Mouse (Mus musculus): ENCODE results near the gene Gfap. TPM values are rescaled to one million over a fixed set of nuclear protein-coding genes. Genes with fewer than 3 reads are reported as not detected.

The Gfap gene
- polyA plus RNA-seq, 1 experiment from 2014 or later, result 0.25 TPM

DNA sequence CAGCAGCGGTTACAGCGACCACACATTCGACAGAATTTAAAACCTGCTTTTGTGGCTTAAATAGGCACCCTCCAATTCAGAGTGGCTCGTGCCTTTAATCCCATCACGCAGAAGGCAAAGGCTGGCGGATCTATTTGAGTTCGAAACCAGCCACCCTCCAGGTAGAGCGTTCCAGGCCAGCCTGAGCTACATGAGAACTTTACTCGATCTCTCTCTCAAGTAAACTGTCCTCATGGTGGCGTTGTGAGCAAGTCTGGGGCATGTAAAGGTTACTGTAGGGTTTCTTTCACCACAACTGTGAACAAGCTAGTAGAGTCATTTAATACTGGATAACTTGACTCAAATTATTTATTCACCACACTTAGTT, 24.6 kb upstream of the Gfap start:
- peak overlapping the region; percentile 37 for H3K9ac ChIP-seq
- 1% methylated on average over 10 of the region's 10 CpGs for WGBS
- no peaks in the 10 kb centered on the region for H3K36me3 ChIP-seq (replicated peaks)
- H3K9me3 ChIP-seq, result no peaks in the 10 kb centered on the region
- no peaks in the 10 kb centered on the region; the same call in 1 of the 2 replicates for H3K27me3 ChIP-seq (replicated peaks)
- H3K27ac ChIP-seq, result peak overlapping the region; percentile 66
- peaks cover 18% of the 10 kb centered on the region for H3K4me1 ChIP-seq
- ATAC-seq (replicated peaks), result peak; percentile 14; the same call in 1 of the 2 replicates
- H3K4me2 ChIP-seq, result peak overlapping the region; percentile 78
- peak overlapping the region; percentile 49 for H3K4me3 ChIP-seq

- Histone ChIP-seq H3K9me3 (no peaks in the 10 kb centered on the region), H3K4me3 (peak within 1 kb of the TSS; percentile 49), H3K36me3 (replicated peaks) (no peaks in the 10 kb centered on the region), H3K27me3 (replicated peaks) (no peaks in the 10 kb centered on the region; the same call in 1 of the 2 replicates), H3K4me2 (peak within 1 kb of the TSS; percentile 78), H3K4me1 (peaks cover 18% of the 10 kb centered on the region), H3K9ac (peak within 1 kb of the TSS; percentile 37), H3K27ac (peak within 1 kb of the TSS; percentile 66)
- WGBS, result under 1% methylated on average over 62 of the region's 62 CpGs
- peak; percentile 85 for ATAC-seq (replicated peaks)
Observed at GRCm38 (mm10) chr11:102924557-102925350, 24.0 kb upstream of the Gfap start, which contains the start of gene Kif18b. Gene Kif18b, minus strand, starts transcription at chr11:102925124.

DNA sequence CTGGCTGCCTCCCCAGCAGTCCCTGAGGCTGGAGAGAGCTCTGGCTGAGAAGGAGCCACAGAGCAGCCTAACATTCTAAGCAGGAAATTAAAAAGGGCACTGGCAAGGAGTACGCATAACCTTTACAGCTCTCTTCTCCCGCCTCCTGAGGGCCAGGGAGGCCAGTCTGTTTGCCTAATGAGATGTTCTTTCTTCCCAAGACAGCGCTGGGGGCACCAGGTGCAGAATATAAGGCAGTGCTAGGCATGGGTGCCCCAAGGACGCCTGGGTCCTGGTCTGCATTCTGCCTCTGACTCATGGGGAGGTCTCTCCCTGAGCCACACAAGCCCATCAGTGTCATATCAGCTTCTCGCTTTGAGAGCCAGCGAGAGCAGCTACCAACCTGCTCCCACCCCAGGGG, 20.8 kb upstream of the Gfap start:
- peaks cover 18% of the 10 kb centered on the region for H3K4me1 ChIP-seq
- H3K4me2 ChIP-seq, result peak overlapping the region; percentile 10; the same call in 1 of the 2 replicates
- H3K27me3 ChIP-seq (replicated peaks), result no peaks in the 10 kb centered on the region; the same call in 1 of the 2 replicates
- no peaks in the 10 kb centered on the region for H3K9me3 ChIP-seq
- H3K4me3 ChIP-seq, result no peak overlapping the region
- 61% methylated on average over 6 of the region's 6 CpGs for WGBS
- no peak overlapping the region for H3K27ac ChIP-seq
- H3K9ac ChIP-seq, result no peak overlapping the region
- no peak for ATAC-seq (replicated peaks)
- no peaks in the 10 kb centered on the region for H3K36me3 ChIP-seq (replicated peaks)

GRCm38 (mm10) chr11:102918077-102918476, 17.4 kb upstream of the Gfap start:
- no peaks in the 10 kb centered on the region for H3K36me3 ChIP-seq (replicated peaks)
- no peaks in the 10 kb centered on the region; the same call in 1 of the 2 replicates for H3K27me3 ChIP-seq (replicated peaks)
- H3K4me1 ChIP-seq, result peaks cover 9% of the 10 kb centered on the region
- H3K9me3 ChIP-seq, result no peaks in the 10 kb centered on the region
- H3K27ac ChIP-seq, result no peak overlapping the region
- 76% methylated on average over 4 of the region's 4 CpGs for WGBS
- ATAC-seq (replicated peaks), result no peak
- H3K4me2 ChIP-seq, result no peak overlapping the region
- no peak overlapping the region for H3K9ac ChIP-seq
- H3K4me3 ChIP-seq, result no peak overlapping the region

DNA sequence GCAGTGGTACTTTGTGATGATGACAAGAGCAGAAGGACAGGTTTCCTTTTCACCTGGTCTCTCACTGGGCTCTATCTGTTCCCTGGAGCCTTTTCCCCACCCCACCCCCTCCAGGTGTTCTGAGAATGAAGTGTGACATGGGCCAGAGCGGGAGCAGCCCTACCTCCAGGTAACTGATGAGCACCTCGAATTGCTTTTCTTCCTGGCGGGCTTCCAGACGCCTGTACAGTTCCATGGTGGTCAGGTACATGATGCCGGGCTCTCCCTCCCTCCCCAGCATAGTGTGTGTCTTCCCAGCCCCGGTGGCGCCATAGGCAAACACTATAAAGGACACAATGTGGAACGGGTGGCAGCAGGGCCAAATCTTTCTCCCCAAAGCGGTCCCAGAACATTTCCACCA, 14.7 kb upstream of the Gfap start:
- H3K9ac ChIP-seq, result no peak overlapping the region
- H3K9me3 ChIP-seq, result no peaks in the 10 kb centered on the region
- no peak overlapping the region for H3K27ac ChIP-seq
- no peak for ATAC-seq (replicated peaks)
- no peaks in the 10 kb centered on the region for H3K36me3 ChIP-seq (replicated peaks)
- no peak overlapping the region for H3K4me2 ChIP-seq
- no peaks in the 10 kb centered on the region for H3K4me1 ChIP-seq
- H3K4me3 ChIP-seq, result no peak overlapping the region
- WGBS, result 93% methylated on average over 9 of the region's 9 CpGs
- no peaks in the 10 kb centered on the region for H3K27me3 ChIP-seq (replicated peaks)

- Histone ChIP-seq H3K4me2 (no peak overlapping the region), H3K27ac (no peak overlapping the region), H3K4me1 (no peaks in the 10 kb centered on the region), H3K36me3 (replicated peaks) (no peaks in the 10 kb centered on the region), H3K9ac (no peak overlapping the region), H3K4me3 (no peak overlapping the region), H3K27me3 (replicated peaks) (no peaks in the 10 kb centered on the region), H3K9me3 (no peaks in the 10 kb centered on the region)
- WGBS, result 72% methylated on average over 7 of the region's 7 CpGs
- ATAC-seq (replicated peaks), result no peak
Observed at GRCm38 (mm10) chr11:102911376-102911775, 10.7 kb upstream of the Gfap start.

DNA sequence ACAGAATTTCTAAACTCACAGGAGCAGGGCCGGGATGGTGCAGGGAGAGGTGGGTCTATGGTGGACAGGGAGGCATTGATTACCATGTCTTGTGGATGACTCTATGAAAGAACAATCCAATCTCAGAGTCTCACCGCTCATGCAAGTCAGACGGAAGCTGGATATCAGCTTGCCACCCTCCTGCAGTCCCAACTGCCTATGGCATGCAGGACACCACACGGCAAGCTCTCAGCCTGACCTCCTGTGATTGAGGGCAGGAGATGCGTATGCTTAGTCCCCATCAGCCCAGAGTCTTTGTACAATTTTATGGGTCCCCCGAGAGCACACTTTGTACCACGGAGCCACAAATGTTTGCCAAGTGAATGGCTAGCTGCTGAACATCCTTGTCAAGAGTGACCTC, 2.9 kb upstream of the Gfap start:
- no peaks in the 10 kb centered on the region for H3K36me3 ChIP-seq (replicated peaks)
- no peak for ATAC-seq (replicated peaks)
- H3K27me3 ChIP-seq (replicated peaks), result no peaks in the 10 kb centered on the region
- no peak overlapping the region for H3K9ac ChIP-seq
- 79% methylated on average over 7 of the region's 7 CpGs for WGBS
- no peak overlapping the region for H3K4me2 ChIP-seq
- no peak overlapping the region for H3K4me3 ChIP-seq
- no peaks in the 10 kb centered on the region for H3K9me3 ChIP-seq
- H3K27ac ChIP-seq, result no peak overlapping the region
- H3K4me1 ChIP-seq, result no peaks in the 10 kb centered on the region

DNA sequence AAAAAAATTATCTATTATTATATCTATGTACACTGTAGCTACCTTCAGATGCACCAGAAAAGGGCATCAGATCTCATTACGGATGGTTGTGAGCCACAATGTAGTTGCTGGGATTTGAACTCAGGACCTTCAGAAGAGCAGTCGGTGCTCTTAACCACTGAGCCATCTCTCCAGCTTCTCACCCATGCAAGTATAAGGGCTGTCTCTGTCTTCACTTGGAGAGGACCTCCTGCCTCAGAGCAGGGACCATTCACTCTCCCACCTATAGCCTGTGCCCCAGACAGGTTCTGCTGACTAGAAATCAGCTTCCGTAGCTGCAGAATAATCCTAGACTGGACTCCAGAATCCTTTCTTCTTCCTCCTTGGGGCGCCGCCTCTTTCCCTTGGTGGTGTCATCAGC, 1.4 kb upstream of the Gfap start:
- ATAC-seq (replicated peaks), result no peak
- H3K4me2 ChIP-seq, result no peak overlapping the region
- 71% methylated on average over 5 of the region's 5 CpGs for WGBS
- no peak overlapping the region for H3K27ac ChIP-seq
- no peak overlapping the region for H3K4me3 ChIP-seq
- no peaks in the 10 kb centered on the region for H3K27me3 ChIP-seq (replicated peaks)
- no peaks in the 10 kb centered on the region for H3K36me3 ChIP-seq (replicated peaks)
- no peak overlapping the region for H3K9ac ChIP-seq
- no peaks in the 10 kb centered on the region for H3K9me3 ChIP-seq
- no peaks in the 10 kb centered on the region for H3K4me1 ChIP-seq

- H3K27ac ChIP-seq, result no peak overlapping the region
- no peaks in the 10 kb centered on the region for H3K36me3 ChIP-seq (replicated peaks)
- H3K4me1 ChIP-seq, result no peaks in the 10 kb centered on the region
- no peak overlapping the region for H3K4me2 ChIP-seq
- no peaks in the 10 kb centered on the region for H3K27me3 ChIP-seq (replicated peaks)
- no peaks in the 10 kb centered on the region for H3K9me3 ChIP-seq
- WGBS, result 61% methylated on average over 4 of the region's 4 CpGs
- H3K9ac ChIP-seq, result no peak overlapping the region
- H3K4me3 ChIP-seq, result no peak overlapping the region
- ATAC-seq (replicated peaks), result 0 out of 2 replicates have a peak, but pooled peaks have one; percentile 39
Observed at GRCm38 (mm10) chr11:102901199-102901598, 487 bp upstream of the Gfap start.

DNA sequence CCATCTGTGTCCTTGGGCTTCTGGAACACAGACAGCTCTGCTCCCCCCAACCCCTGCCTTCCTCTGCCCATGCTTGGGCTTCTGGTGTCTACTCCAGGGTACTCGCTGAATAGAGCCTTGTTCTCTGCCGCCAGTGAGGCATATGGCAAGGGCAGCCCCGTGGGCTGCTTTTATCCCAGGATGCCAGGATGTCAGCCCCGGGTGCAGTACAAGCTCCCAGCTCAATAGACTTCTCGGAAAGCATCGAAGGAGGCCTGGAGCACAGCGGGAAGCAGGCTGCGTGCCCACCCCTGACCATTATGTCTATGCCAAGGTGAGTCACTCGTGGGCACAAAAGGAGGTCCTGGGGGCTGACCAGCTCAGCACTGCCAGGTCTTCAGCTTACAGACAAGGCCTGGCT, 2.3 kb downstream of the Gfap start:
- Histone ChIP-seq H3K9ac (no peak overlapping the region), H3K36me3 (replicated peaks) (no peaks in the 10 kb centered on the region), H3K27me3 (replicated peaks) (peaks cover 21% of the 10 kb centered on the region), H3K4me3 (no peak overlapping the region), H3K9me3 (no peaks in the 10 kb centered on the region), H3K4me2 (no peak overlapping the region), H3K27ac (no peak overlapping the region), H3K4me1 (peaks cover under 1% of the 10 kb centered on the region; the same call in 1 of the 2 replicates)
- 60% methylated on average over 9 of the region's 9 CpGs for WGBS
- ATAC-seq (replicated peaks), result peak; percentile 63

GRCm38 (mm10) chr11:102896641-102897040, 4.1 kb downstream of the Gfap start:
- H3K4me2 ChIP-seq, result no peak overlapping the region
- no peak for ATAC-seq (replicated peaks)
- 81% methylated on average over 20 of the region's 20 CpGs for WGBS

GRCm38 (mm10) chr11:102895779-102896178, 4.9 kb downstream of the Gfap start:
- Histone ChIP-seq H3K9ac (no peak overlapping the region), H3K36me3 (replicated peaks) (no peaks in the 10 kb centered on the region), H3K4me1 (peaks cover 6% of the 10 kb centered on the region; the same call in 1 of the 2 replicates), H3K4me2 (no peak overlapping the region), H3K4me3 (no peak overlapping the region), H3K27ac (no peak overlapping the region), H3K27me3 (replicated peaks) (peaks cover 39% of the 10 kb centered on the region), H3K9me3 (no peaks in the 10 kb centered on the region)
- 82% methylated on average over 9 of the region's 9 CpGs for WGBS
- no peak for ATAC-seq (replicated peaks)

More at GRCm38 (mm10) chr11:102896641-102897040, 4.1 kb downstream of the Gfap start:
- Histone ChIP-seq H3K4me3 (no peak overlapping the region), H3K9ac (no peak overlapping the region), H3K9me3 (no peaks in the 10 kb centered on the region), H3K36me3 (replicated peaks) (no peaks in the 10 kb centered on the region), H3K27me3 (replicated peaks) (peaks cover 37% of the 10 kb centered on the region), H3K4me1 (peaks cover 6% of the 10 kb centered on the region; the same call in 1 of the 2 replicates), H3K27ac (no peak overlapping the region)

- ATAC-seq (replicated peaks), result no peak
- peaks cover 39% of the 10 kb centered on the region for H3K27me3 ChIP-seq (replicated peaks)
- 83% methylated on average over 4 of the region's 4 CpGs for WGBS
Observed at GRCm38 (mm10) chr11:102894716-102895115, 6.0 kb downstream of the Gfap start.

More at GRCm38 (mm10) chr11:102894716-102895115, 6.0 kb downstream of the Gfap start:
- Histone ChIP-seq H3K4me3 (no peak overlapping the region), H3K4me1 (peaks cover 6% of the 10 kb centered on the region; the same call in 1 of the 2 replicates), H3K4me2 (no peak overlapping the region), H3K9ac (no peak overlapping the region), H3K27ac (no peak overlapping the region), H3K9me3 (no peaks in the 10 kb centered on the region), H3K36me3 (replicated peaks) (no peaks in the 10 kb centered on the region)

Measured in midbrain, embryonic 15.5 days (tissue).